Mouse (Mus musculus) right cerebral cortex, postnatal 10 days (tissue): Measurements from ENCODE around the gene Brk1.

Source experiments
- DNase-seq, 2 experiments: peaks; one replicate each; pipeline ENCODE4 v3.0.0; 2021; ENCODE audit warnings: low spot score in 2 of 2

The Brk1 gene

DNA sequence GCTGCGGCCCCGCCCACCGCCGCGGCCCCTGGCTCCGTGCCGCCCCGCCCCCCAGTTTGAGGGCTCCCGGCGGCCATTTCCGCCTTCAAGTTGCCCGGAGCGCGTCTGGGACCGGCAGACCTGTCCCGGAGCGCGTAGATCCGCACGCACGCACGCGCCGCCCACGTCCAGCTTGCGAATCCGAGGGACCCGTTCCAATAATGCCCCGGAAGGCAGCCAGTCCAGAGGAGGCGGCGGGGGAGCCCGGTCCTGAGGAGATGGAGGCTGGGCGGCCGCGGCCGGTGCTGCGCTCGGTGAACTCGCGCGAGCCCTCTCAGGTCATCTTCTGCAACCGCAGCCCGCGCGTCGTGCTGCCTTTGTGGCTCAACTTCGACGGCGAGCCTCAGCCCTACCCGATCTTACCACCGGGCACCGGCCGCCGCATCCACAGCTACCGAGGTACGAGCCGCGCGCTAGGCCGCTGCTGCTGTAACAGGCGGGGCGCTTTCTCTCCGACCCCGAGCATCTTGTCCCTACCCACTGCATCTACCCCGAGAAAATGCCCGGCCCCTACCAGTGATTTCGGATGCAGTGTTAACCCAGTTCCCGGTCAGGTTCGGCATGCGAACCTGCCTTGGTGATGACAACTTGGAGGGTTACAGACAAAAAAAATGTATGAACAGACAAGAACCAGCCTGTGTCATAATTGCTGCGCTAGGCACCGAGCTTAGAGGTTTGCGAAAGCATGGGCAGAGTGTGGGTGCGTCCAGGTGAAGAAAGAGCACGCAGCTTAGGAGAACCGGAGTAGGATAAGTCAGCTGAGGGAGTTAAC lies 19.6 kb downstream of the Brk1 start, which contains the start of gene Vhl:
TSS of gene Vhl (plus strand) at position 19 of the 811 bp plus-strand sequence.
- DNase-seq: peak; percentile 91 to 92

- DNase-seq: peak; percentile 56 to 63
Observed at GRCm38 (mm10) chr6:113624989-113625770, 20.6 kb downstream of the Brk1 start.

DNA sequence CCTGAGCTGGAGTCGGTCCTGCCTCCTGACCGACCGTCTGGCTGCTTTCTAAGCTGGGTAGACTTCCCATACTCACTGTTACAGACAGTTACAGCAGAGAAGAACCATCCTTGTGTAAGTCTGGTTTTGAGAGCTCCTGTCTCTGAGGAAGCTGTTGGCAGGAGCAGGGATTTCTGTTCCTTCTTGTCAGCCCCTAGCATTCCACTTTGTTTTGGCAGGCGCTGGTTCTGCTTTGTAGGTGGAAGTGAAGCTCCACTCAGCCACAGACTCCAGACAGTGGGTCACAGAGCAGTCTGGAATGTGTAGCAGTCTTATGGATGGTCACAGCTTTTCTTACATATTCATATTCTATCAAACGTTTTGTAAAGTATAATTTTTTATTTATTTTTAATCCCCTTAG lies 25.8 kb downstream of the Brk1 start:
- peak; percentile 61 to 70 for DNase-seq

DNA sequence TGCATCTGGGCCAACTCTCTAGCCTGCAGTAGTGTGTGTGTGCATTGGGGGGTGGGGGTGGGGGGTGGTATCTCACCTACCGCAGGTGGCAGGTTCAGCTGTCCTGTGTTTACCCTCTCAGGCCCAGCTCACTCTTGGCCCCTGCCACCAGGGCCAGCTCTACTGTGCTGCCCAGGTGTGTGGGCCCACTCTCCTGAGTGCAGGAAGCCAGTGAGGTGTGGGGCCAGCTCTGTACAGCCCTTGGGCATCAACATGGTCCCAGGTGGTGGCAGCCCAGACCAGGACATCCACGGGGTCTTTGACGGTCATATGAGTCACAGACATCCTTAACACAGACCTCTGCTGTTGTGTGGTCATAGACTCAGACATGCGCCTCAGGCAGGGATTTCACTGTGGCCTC lies 28.3 kb downstream of the Brk1 start:
- DNase-seq: no peak

DNA sequence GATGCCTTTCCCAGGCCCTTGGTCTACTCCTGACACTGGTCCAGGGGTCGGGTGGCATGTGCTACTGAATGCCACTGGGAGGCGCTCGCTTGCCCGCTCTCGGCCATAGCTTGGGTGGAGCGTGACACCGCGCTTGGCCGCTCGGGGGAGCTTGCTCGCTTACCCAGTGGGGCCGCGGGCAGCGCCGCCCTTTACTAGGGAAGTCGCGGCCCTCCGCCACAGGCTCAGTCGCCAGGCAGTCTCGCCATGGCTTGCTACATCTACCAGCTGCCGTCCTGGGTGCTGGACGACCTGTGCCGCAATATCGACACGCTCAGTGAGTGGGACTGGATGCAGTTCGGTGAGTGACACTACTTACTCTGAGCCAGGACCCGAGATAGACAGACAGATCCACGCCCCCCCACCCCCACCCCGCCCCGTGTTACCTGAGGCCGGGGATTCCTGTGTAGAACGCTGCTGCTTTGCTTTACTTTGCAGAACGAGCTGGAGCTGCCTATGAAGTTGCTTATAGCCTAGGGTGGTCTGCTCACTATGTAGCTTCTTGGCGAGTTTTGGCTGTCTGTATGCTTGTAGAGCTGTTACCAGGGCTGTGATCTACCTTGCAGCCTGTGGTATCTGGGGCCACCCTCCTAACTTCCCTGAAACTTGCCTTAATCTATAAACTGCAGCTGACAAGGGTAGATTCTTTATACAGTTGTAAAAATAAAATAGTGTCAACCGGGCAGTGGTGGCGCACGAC lies 33.9 kb downstream of the Brk1 start, which contains the start of gene Irak2:
TSS of gene Irak2 (plus strand) at position 166 of the 739 bp plus-strand sequence.
- peak; percentile 93 to 95 for DNase-seq

GRCm38 (mm10) chr6:113639201-113639600 lies 34.6 kb downstream of the Brk1 start:
- DNase-seq: no peak

GRCm38 (mm10) chr6:113642605-113643004 lies 38.0 kb downstream of the Brk1 start:
- DNase-seq: no peak

DNA sequence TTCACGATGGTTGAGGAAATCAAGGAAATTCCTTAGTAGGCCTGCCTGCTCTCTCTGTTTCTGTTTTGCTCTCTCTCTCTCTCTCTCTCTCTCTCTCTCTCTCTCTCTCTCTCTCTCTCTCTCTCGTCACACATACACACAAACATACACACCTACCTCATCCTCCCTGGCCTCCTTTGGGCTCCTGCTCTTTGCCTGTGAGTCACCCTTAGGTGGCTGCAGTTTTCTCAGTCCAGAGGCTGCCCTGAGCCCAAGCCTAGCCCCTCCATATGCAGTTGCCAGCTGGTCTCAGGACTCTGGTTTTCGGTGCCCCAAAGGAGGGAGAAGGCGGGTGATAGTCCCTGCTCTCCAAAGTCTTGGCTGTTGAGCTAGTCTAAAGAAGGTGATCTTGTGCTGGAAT lies 38.4 kb downstream of the Brk1 start:
- DNase-seq: no peak

GRCm38 (mm10) chr6:113643967-113644366 lies 39.4 kb downstream of the Brk1 start:
- DNase-seq: no peak

DNA sequence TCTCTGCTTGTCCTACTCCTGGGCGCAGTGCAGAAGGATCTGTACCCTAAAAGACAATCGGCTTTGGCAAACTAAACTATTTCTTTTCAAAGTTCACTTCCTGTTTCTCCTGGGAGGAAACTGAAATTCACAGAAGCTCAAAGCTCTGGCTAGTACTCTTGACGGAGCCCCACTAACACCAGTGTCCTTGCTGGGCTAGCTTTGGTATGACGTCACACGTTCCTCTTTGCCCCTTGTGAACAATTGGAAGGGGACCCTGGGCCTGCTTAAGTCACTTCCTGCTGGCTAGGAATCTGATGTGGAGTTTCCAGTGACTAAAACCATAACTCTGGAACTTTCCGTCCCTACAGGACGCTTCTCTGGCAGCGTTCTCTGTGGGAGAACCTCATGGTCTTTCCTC lies 40.2 kb downstream of the Brk1 start:
- peak; percentile 53 to 66 for DNase-seq

GRCm38 (mm10) chr6:113649346-113650196 lies 45.0 kb downstream of the Brk1 start:
- peak; percentile 47 to 61 for DNase-seq

- DNase-seq: no peak
Observed at GRCm38 (mm10) chr6:113650197-113650640, 45.6 kb downstream of the Brk1 start.

GRCm38 (mm10) chr6:113651626-113652025 lies 47.1 kb downstream of the Brk1 start:
- no peak for DNase-seq

DNA sequence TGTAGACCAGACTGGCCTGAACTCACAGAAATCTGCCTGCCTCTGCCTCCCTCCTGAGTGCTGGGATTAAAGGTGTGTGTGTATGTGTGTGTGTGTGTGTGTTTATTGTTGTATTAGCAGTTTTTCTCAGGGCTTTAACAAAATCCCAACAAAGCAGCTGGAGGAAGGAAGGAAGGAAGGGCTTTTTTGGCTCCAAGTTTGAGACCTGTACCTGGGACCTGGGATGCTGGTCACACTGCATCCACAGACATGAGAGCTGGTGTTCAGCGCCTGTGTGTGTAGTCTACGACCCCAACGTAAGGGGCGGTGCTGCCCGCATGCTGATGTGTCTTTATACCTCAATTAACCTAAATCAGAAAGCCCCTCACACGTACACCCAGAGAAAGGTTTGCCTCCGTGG lies 49.0 kb downstream of the Brk1 start:
- DNase-seq: no peak

GRCm38 (mm10) chr6:113654102-113654501 lies 49.5 kb downstream of the Brk1 start:
- no peak for DNase-seq

DNA sequence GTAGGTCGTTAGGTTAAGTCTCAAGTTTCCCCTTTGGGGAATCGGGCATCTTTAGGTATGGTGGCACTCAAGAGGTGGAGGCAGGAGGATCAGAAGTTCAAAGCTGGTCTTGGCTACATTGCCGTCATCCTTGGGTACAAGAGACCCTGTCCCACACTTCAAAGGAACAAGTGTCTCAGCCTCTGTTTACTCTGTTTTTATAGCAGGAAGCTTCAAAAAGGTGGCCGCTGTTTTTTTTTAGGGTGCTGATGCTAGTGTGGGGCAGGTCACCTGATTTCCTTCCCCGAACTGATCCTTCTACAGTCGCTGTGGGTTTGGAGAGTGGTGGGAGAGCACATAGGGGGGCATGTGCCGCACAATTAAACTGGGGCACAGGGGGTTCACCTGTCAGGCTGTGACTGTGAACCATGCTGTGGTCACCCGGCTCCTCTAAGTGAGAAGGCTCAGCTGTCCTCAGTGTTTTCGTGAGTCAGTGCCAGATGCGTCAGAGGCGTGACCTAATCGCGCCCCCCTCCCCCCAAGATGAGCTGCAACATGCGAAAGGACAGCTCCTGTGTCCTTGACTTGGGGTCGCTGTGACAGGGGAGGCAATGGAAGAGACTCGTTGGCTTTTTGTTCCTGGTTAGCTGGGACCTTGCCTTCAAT lies 50.3 kb downstream of the Brk1 start:
- DNase-seq: no peak

- DNase-seq: no peak
Observed at GRCm38 (mm10) chr6:113655475-113655874, 50.9 kb downstream of the Brk1 start.

- DNase-seq: no peak
Observed at GRCm38 (mm10) chr6:113656847-113657246, 52.3 kb downstream of the Brk1 start.

DNA sequence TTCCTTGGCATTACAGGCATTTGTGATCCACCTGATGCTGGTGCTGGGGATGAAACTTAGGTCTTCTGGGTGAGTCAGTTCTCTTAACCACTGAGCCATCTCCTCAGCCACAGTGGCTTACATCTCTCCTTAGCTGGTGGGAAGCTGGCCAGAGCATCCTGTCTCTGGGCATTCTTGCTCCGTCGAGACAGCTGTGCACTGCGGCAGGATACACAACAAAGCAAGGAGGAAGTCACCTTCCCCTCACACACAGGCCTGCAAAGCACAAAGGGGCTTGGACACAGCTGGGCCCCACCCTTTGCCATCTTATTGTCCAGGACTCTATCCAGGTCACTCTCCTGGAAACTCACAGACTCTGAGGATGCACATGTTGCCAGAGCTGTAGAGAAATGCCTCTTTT lies 53.7 kb downstream of the Brk1 start:
- no peak for DNase-seq

- DNase-seq: no peak
Observed at GRCm38 (mm10) chr6:113659648-113660491, 55.3 kb downstream of the Brk1 start.
